Mouse (Mus musculus) spleen, adult 2 months (tissue): ENCODE results near the gene Cacna1c. TPM values are rescaled to one million over a fixed set of nuclear protein-coding genes. Genes with fewer than 3 reads are reported as not detected.

Experiments used
- DNase-seq, 2 experiments: peaks; one replicate each; pipeline versions ENCODE4 v3.0.0 to v3.0.0-alpha.2; 2012 to 2021; ENCODE audit warnings: low spot score in 2 of 2, low read depth in 1 of 2
- H3K27ac ChIP-seq: fragments of 200-500 bp; 2 replicates; pipeline ENCODE4 v1.5.1; 2012; ENCODE audit warnings: low read length, inconsistent platforms; ENCODE audit not compliant: insufficient read depth
- H3K27me3 ChIP-seq: fragments of 200-500 bp; 2 replicates; pipeline ENCODE4 v1.6.1; 2012; ENCODE audit warnings: mild to moderate bottlenecking, moderate library complexity, low read length, inconsistent platforms; ENCODE audit not compliant: control insufficient read depth, insufficient read depth
- H3K36me3 ChIP-seq: fragments of 200-500 bp; 2 replicates; pipeline ENCODE4 v1.6.1; 2012; ENCODE audit warnings: mild to moderate bottlenecking, low read length, inconsistent platforms; ENCODE audit not compliant: control insufficient read depth, insufficient read depth
- H3K4me1 ChIP-seq: fragments of 200-500 bp; 2 replicates; pipeline ENCODE4 v1.6.1; 2011; ENCODE audit warnings: inconsistent platforms; ENCODE audit not compliant: control insufficient read depth, insufficient read depth, insufficient read length
- H3K4me3 ChIP-seq: fragments of 200-500 bp; 2 replicates; pipeline ENCODE4 v1.5.1; 2011; ENCODE audit warnings: mild to moderate bottlenecking, inconsistent platforms; ENCODE audit not compliant: insufficient read depth, insufficient read length; ENCODE audit errors: extremely low read depth
- CTCF ChIP-seq: fragments of 200-500 bp; IDR thresholded peaks from 2 replicates; pipeline ENCODE4 v1.5.1; 2011; ENCODE audit warnings: mild to moderate bottlenecking, inconsistent platforms; ENCODE audit not compliant: insufficient read depth, insufficient read length, insufficient replicate concordance; ENCODE audit errors: extremely low read depth
- POLR2A ChIP-seq: fragments of 200-500 bp; IDR thresholded peaks from 2 replicates; pipeline ENCODE4 v1.6.1; 2011; ENCODE audit warnings: low read depth, low read length, inconsistent platforms
- WGBS: fragments of 180-500 bp; shearing (Covaris S2); methylation state at CpG from one replicate; pipeline ENCODE4 v1.1.7; 2018; 5-methylcytosine and 5-hydroxymethylcytosine counted together
- polyA plus RNA-seq: library from polyadenylated mRNA; depleted of rRNA; stranded (reverse); fragments of >200 nt; gene quantifications from 2 replicates; pipeline ENCODE4 v1.2.3, GENCODE M21; 2012

Gene Cacna1c
- polyA plus RNA-seq, 1 experiment = 1.1 TPM

GRCm38 (mm10) chr6:118845180-118845579 lies 351.0 kb downstream of the Cacna1c start:
- no peak for TF ChIP-seq POLR2A
- TF ChIP-seq CTCF = no peak
- Histone ChIP-seq H3K27ac (no peak overlapping the region), H3K4me3 (no peak overlapping the region), H3K4me1 (no peaks in the 10 kb centered on the region), H3K27me3 (no peaks in the 10 kb centered on the region), H3K36me3 (no peaks in the 10 kb centered on the region)
- DNase-seq = no peak
- 77% methylated on average over 6 of the region's 6 CpGs for WGBS

- TF ChIP-seq POLR2A (no peak), CTCF (no peak)
- H3K36me3 ChIP-seq = no peaks in the 10 kb centered on the region
- WGBS = 86% methylated on average over 8 of the region's 8 CpGs
- H3K4me3 ChIP-seq = no peak overlapping the region
- no peaks in the 10 kb centered on the region for H3K27me3 ChIP-seq
- H3K27ac ChIP-seq = no peak overlapping the region
- no peak for DNase-seq
- no peaks in the 10 kb centered on the region for H3K4me1 ChIP-seq
Measured at GRCm38 (mm10) chr6:118843566-118843965, 352.7 kb downstream of the Cacna1c start.

GRCm38 (mm10) chr6:118841892-118842291 lies 354.3 kb downstream of the Cacna1c start:
- Histone ChIP-seq H3K27ac (no peak overlapping the region), H3K4me1 (no peaks in the 10 kb centered on the region), H3K27me3 (no peaks in the 10 kb centered on the region), H3K4me3 (no peak overlapping the region), H3K36me3 (no peaks in the 10 kb centered on the region)
- TF ChIP-seq POLR2A = no peak
- no peak for TF ChIP-seq CTCF
- WGBS = 90% methylated on average over 2 of the region's 2 CpGs
- DNase-seq = no peak

- H3K4me3 ChIP-seq = no peak overlapping the region
- no peaks in the 10 kb centered on the region for H3K36me3 ChIP-seq
- TF ChIP-seq POLR2A (no peak), CTCF (no peak)
- no peak overlapping the region for H3K27ac ChIP-seq
- DNase-seq = no peak
- no peaks in the 10 kb centered on the region for H3K4me1 ChIP-seq
- no peaks in the 10 kb centered on the region for H3K27me3 ChIP-seq
- WGBS = 45% methylated on average over 14 of the region's 14 CpGs
Measured at GRCm38 (mm10) chr6:118838919-118839915, 357.0 kb downstream of the Cacna1c start.

- H3K4me1 ChIP-seq = no peaks in the 10 kb centered on the region
- TF ChIP-seq CTCF (no peak), POLR2A (no peak)
Measured at GRCm38 (mm10) chr6:118836693-118837092, 359.5 kb downstream of the Cacna1c start.

GRCm38 (mm10) chr6:118834046-118834445 lies 362.2 kb downstream of the Cacna1c start:
- Histone ChIP-seq H3K4me3 (no peak overlapping the region), H3K36me3 (no peaks in the 10 kb centered on the region), H3K27me3 (no peaks in the 10 kb centered on the region), H3K27ac (no peak overlapping the region), H3K4me1 (no peaks in the 10 kb centered on the region)
- TF ChIP-seq POLR2A (no peak), CTCF (no peak)
- WGBS = 77% methylated on average over 8 of the region's 8 CpGs
- no peak for DNase-seq

More at GRCm38 (mm10) chr6:118836693-118837092, 359.5 kb downstream of the Cacna1c start:
- H3K4me3 ChIP-seq = no peak overlapping the region
- no peaks in the 10 kb centered on the region for H3K36me3 ChIP-seq
- no peaks in the 10 kb centered on the region for H3K27me3 ChIP-seq
- no peak for DNase-seq
- H3K27ac ChIP-seq = no peak overlapping the region
- 71% methylated on average over 7 of the region's 7 CpGs for WGBS

- TF ChIP-seq CTCF (no peak), POLR2A (no peak)
- no peaks in the 10 kb centered on the region for H3K27me3 ChIP-seq
- H3K4me1 ChIP-seq = no peaks in the 10 kb centered on the region
- H3K36me3 ChIP-seq = no peaks in the 10 kb centered on the region
- 83% methylated on average over 7 of the region's 7 CpGs for WGBS
- no peak overlapping the region for H3K27ac ChIP-seq
- no peak overlapping the region for H3K4me3 ChIP-seq
- DNase-seq = no peak
Measured at GRCm38 (mm10) chr6:118833049-118833448, 363.2 kb downstream of the Cacna1c start.
